ENCODE assay signal across 12 mouse cellular contexts in genomic region chr17:15193831-15194230, GRCm38 (mm10).
A peak's percentile ranks its signal among the peaks of the same experiment; 100 is the strongest.
DNase-seq lines count a peak whose midpoint lies in the region.
"Had no signal": no experiment of that assay in that cellular context is flagged by ENCODE, and none has a peak within 500 bp of the region (broad histone marks: within the 10 kb centered on the region; RNA-seq: fewer than 3 reads in every experiment).

No protein-coding gene starts in this region.

- intact Hi-C loops in gastrocnemius, postnatal 36 days (cut with DNase I), result no loop called here

- DNase-seq in gastrocnemius, postnatal 25 days, result peak; percentile 16
- no peak for DNase-seq in gastrocnemius, postnatal 36 days
- peak; percentile 38 to 50 for DNase-seq in urinary bladder, postnatal 36 days (ENCODE audit: low spot score in 2 of 2)
- no peak for DNase-seq in urinary bladder, postnatal 25 days (ENCODE audit: low spot score)
- peak; percentile 55 to 58 for DNase-seq in layer of hippocampus, postnatal 14 days (ENCODE audit: low spot score in 2 of 2)
- DNase-seq in cerebellum, adult 9-10 months, result no peak
- no peak for DNase-seq in yolk sac, embryonic 10.5 days (ENCODE audit: low spot score)
- DNase-seq: adrenal gland, postnatal 25 days; cerebellum, adult 9-11 months; embryo, embryonic 11 days; midbrain, embryonic 14.5 days; retina, postnatal 1 day had no signal

Comparison
In these comparisons a context has a peak if more than half of its experiments do, and no peak if none do; other contexts are left out.
1. DNase-seq: peak in gastrocnemius, postnatal 25 days (single experiment), urinary bladder, postnatal 36 days (2 of 2) and layer of hippocampus, postnatal 14 days (2 of 2); none in gastrocnemius, postnatal 36 days (0 of 2), urinary bladder, postnatal 25 days (single experiment), cerebellum, adult 9-10 months (single experiment) and yolk sac, embryonic 10.5 days (single experiment).